Mouse (Mus musculus): Measurements from ENCODE around the gene Top3a. TPM values are rescaled to one million over a fixed set of nuclear protein-coding genes. Genes with fewer than 3 reads are reported as not detected.
A peak's percentile ranks its signal among the peaks of the same experiment; 100 is the strongest.

Gene Top3a
- total and polyA plus RNA-seq, 2 experiments, result 3.4 to 3.8 TPM

- Histone ChIP-seq H3K4me3 (ENCODE audit: insufficient read depth, low read depth, low read length) (no peak overlapping the region), H3K4me1 (ENCODE audit: control insufficient read depth, insufficient read depth, low read length) (peaks cover 6% of the 10 kb centered on the region; the same call in 1 of the 2 replicates), H3K79me2 (ENCODE audit: control insufficient read depth, insufficient read depth, low read length) (no peaks in the 10 kb centered on the region), H3K9ac (ENCODE audit: low read depth, low read length) (no peak overlapping the region), H3K27ac (replicated peaks; ENCODE audit: insufficient read depth, low read depth, low read length) (no peak overlapping the region), H3K36me3 (ENCODE audit: control insufficient read depth, insufficient read depth, low read length) (peaks cover 8% of the 10 kb centered on the region; the same call in 1 of the 2 replicates), H3K27me3 (ENCODE audit: control insufficient read depth, insufficient read depth, low read length) (no peaks in the 10 kb centered on the region)
- WGBS, result 95% methylated on average over 45 of the region's 45 CpGs
- TF ChIP-seq POLR2A (IDR thresholded peaks at IDR 0.05; ENCODE audit: extremely low read depth, insufficient read depth, low read length), result no peak
- TF ChIP-seq CTCF (IDR thresholded peaks at IDR 0.05; ENCODE audit: low read depth, low read length), result no peak
- DNase-seq (ENCODE audit: extremely low read depth, low read depth, low spot score), result peak; percentile 55
Observed at GRCm38 (mm10) chr11:60709481-60710465, 67.4 kb downstream of the Top3a start.

DNA sequence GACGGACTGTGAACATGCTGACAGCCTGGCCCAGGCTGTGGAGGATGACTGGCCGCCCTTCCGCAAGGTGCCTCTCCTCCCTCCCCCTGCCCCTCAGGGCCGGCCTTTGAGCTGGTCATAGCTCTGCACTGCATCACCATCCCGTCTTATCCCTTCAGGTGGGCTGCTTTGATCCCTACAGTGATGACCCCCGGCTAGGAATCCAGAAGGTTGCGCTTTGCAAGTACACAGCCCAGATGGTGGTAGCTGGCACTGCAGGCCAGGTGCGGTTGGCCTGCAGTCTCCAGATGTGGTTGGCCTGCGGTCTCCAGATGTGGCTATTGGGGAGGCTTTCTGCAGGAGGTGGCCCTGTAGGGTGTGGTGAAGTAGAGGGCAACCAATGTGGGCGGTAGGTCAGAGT lies 68.5 kb downstream of the Top3a start:
- Histone ChIP-seq H3K27ac (replicated peaks; ENCODE audit: insufficient read depth, low read depth, low read length) (no peak overlapping the region), H3K36me3 (ENCODE audit: control insufficient read depth, insufficient read depth, low read length) (peaks cover 4% of the 10 kb centered on the region; the same call in 1 of the 2 replicates), H3K27me3 (ENCODE audit: control insufficient read depth, insufficient read depth, low read length) (no peaks in the 10 kb centered on the region), H3K4me3 (ENCODE audit: insufficient read depth, low read depth, low read length) (no peak overlapping the region), H3K79me2 (ENCODE audit: control insufficient read depth, insufficient read depth, low read length) (no peaks in the 10 kb centered on the region), H3K4me1 (ENCODE audit: control insufficient read depth, insufficient read depth, low read length) (peaks cover 6% of the 10 kb centered on the region; the same call in 1 of the 2 replicates), H3K9ac (ENCODE audit: low read depth, low read length) (no peak overlapping the region)
- no peak for TF ChIP-seq POLR2A (IDR thresholded peaks at IDR 0.05; ENCODE audit: extremely low read depth, insufficient read depth, low read length)
- no peak for TF ChIP-seq CTCF (IDR thresholded peaks at IDR 0.05; ENCODE audit: low read depth, low read length)
- no peak for DNase-seq (ENCODE audit: extremely low read depth, low read depth, low spot score)
- WGBS, result 96% methylated on average over 10 of the region's 10 CpGs

DNA sequence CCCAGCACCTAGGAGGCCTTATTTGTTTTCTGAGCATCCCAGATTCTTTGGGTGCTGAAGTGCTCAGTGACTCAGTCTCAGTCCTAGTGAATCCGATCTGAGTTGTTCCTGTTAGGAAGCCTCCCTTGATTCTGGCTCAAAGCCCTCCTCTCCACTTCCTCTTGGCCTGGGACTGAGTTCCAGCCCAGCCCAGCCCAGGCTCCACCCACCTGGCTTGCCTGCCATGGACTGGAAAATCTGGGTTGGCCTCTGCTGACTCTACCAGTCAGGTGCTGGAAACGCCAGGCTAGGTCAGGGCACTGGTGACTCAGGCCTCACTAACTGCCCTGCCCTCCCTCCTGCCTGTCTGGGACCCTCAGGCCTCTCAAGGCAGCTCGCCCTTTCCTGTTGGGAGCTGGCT lies 69.5 kb downstream of the Top3a start:
- H3K79me2 ChIP-seq (ENCODE audit: control insufficient read depth, insufficient read depth, low read length), result no peaks in the 10 kb centered on the region; the same call in 1 of the 2 replicates
- no peak overlapping the region for H3K9ac ChIP-seq (ENCODE audit: low read depth, low read length)
- no peak for TF ChIP-seq CTCF (IDR thresholded peaks at IDR 0.05; ENCODE audit: low read depth, low read length)
- TF ChIP-seq POLR2A (IDR thresholded peaks at IDR 0.05; ENCODE audit: extremely low read depth, insufficient read depth, low read length), result no peak
- peak overlapping the region; percentile 54 for H3K27ac ChIP-seq (replicated peaks; ENCODE audit: insufficient read depth, low read depth, low read length)
- H3K4me3 ChIP-seq (ENCODE audit: insufficient read depth, low read depth, low read length), result no peak overlapping the region
- H3K36me3 ChIP-seq (ENCODE audit: control insufficient read depth, insufficient read depth, low read length), result no peaks in the 10 kb centered on the region
- H3K4me1 ChIP-seq (ENCODE audit: control insufficient read depth, insufficient read depth, low read length), result peaks cover 6% of the 10 kb centered on the region; the same call in 1 of the 2 replicates
- H3K27me3 ChIP-seq (ENCODE audit: control insufficient read depth, insufficient read depth, low read length), result no peaks in the 10 kb centered on the region
- peak; percentile 90 for DNase-seq (ENCODE audit: extremely low read depth, low read depth, low spot score)
- 16% methylated on average over 3 of the region's 3 CpGs for WGBS

DNA sequence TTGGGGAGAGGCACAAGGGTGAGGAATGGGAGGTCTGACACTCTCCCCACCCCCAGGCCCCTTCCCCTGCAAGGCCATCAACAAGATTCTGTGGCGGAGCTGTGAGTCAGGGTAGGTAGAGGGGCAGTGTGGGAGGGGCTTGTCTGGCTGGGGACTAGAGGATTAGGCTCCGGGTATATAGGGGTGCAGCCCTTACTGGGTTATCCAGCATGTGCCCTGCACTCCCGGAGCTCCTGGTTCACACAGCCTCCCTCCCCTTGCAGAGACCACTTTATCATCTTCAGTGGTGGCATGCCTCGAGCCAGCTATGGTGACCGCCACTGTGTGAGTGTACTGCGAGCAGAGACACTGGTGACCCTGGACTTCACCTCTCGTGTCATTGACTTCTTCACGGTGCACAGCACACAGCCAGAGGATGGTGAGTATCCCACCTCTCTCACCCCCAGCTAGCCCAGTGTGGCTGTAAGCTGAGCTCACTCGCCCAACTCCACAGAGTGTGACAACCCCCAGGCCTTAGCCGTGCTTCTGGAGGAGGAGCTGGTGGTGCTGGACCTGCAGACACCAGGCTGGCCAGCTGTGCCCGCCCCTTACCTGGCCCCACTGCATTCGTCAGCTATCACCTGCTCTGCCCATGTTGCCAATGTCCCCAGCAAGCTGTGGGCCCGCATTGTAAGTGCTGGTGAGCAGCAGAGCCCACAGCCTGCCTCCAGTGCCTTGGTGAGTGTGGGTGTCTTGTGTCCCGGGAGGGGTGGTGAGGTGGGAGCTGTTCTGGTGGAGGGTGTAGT lies 70.3 kb downstream of the Top3a start:
- 84% methylated on average over 14 of the region's 14 CpGs for WGBS
- DNase-seq (ENCODE audit: extremely low read depth, low read depth, low spot score), result no peak
- H3K9ac ChIP-seq (ENCODE audit: low read depth, low read length), result no peak overlapping the region

GRCm38 (mm10) chr11:60706076-60706475 lies 71.1 kb downstream of the Top3a start:
- no peak for DNase-seq (ENCODE audit: extremely low read depth, low read depth, low spot score)

More for the DNA sequence above, 70.3 kb downstream of the Top3a start:
- Histone ChIP-seq H3K4me3 (ENCODE audit: insufficient read depth, low read depth, low read length) (no peak overlapping the region), H3K27me3 (ENCODE audit: control insufficient read depth, insufficient read depth, low read length) (no peaks in the 10 kb centered on the region), H3K4me1 (ENCODE audit: control insufficient read depth, insufficient read depth, low read length) (peaks cover 6% of the 10 kb centered on the region; the same call in 1 of the 2 replicates), H3K36me3 (ENCODE audit: control insufficient read depth, insufficient read depth, low read length) (no peaks in the 10 kb centered on the region), H3K79me2 (ENCODE audit: control insufficient read depth, insufficient read depth, low read length) (no peaks in the 10 kb centered on the region; the same call in 1 of the 2 replicates), H3K27ac (replicated peaks; ENCODE audit: insufficient read depth, low read depth, low read length) (0 out of 2 replicates have a peak overlapping the region, but pooled peaks have one; percentile 5)
- TF ChIP-seq CTCF (IDR thresholded peaks at IDR 0.05; ENCODE audit: low read depth, low read length) (no peak), POLR2A (IDR thresholded peaks at IDR 0.05; ENCODE audit: extremely low read depth, insufficient read depth, low read length) (no peak)

More at GRCm38 (mm10) chr11:60706076-60706475, 71.1 kb downstream of the Top3a start:
- H3K36me3 ChIP-seq (ENCODE audit: control insufficient read depth, insufficient read depth, low read length), result no peaks in the 10 kb centered on the region
- no peak overlapping the region for H3K27ac ChIP-seq (replicated peaks; ENCODE audit: insufficient read depth, low read depth, low read length)
- H3K79me2 ChIP-seq (ENCODE audit: control insufficient read depth, insufficient read depth, low read length), result no peaks in the 10 kb centered on the region; the same call in 1 of the 2 replicates
- no peak overlapping the region for H3K4me3 ChIP-seq (ENCODE audit: insufficient read depth, low read depth, low read length)
- H3K4me1 ChIP-seq (ENCODE audit: control insufficient read depth, insufficient read depth, low read length), result peaks cover 6% of the 10 kb centered on the region; the same call in 1 of the 2 replicates
- H3K9ac ChIP-seq (ENCODE audit: low read depth, low read length), result no peak overlapping the region
- H3K27me3 ChIP-seq (ENCODE audit: control insufficient read depth, insufficient read depth, low read length), result no peaks in the 10 kb centered on the region
- TF ChIP-seq CTCF (IDR thresholded peaks at IDR 0.05; ENCODE audit: low read depth, low read length), result no peak
- TF ChIP-seq POLR2A (IDR thresholded peaks at IDR 0.05; ENCODE audit: extremely low read depth, insufficient read depth, low read length), result no peak
- WGBS, result 95% methylated on average over 7 of the region's 7 CpGs
